Mouse (Mus musculus): ENCODE results near the gene Lbx2. TPM values are rescaled to one million over a fixed set of nuclear protein-coding genes. Genes with fewer than 3 reads are reported as not detected.

The Lbx2 gene
- polyA plus RNA-seq, 1 experiment, result 0.28 TPM

DNA sequence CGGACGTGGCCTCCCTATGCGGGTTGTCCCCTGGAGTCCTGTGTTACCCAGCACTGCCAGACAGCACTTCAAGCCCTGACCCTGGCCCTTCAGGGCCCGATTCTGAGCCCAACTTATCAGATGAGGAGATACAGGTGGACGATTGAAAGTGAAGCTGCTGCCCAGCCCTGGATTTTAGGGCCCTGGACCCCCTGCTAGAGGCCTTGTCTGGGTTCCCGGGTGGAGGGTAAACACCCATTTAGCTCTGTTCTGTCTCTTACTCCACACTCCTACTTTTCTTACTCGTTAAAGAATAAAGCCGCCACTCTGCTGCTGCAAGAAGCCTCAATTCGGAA lies 1.7 kb downstream of the Lbx2 start:
- TF ChIP-seq CTCF (IDR thresholded peaks at IDR 0.05; ENCODE audit: borderline replicate concordance, insufficient read depth, low read depth, low read length), result no peak
- TF ChIP-seq POLR2A (IDR thresholded peaks at IDR 0.05; ENCODE audit: borderline replicate concordance, insufficient read depth, low read length), result no peak
- Histone ChIP-seq H3K27me3 (ENCODE audit: control insufficient read depth, insufficient read depth, low read length) (no peaks in the 10 kb centered on the region; the same call in 1 of the 2 replicates), H3K4me1 (ENCODE audit: control insufficient read depth, insufficient read depth, low read length) (no peaks in the 10 kb centered on the region), H3K27ac (ENCODE audit: insufficient read depth, low read length) (no peak overlapping the region), H3K4me3 (replicated peaks; ENCODE audit: insufficient read depth, low read depth, low read length) (no peak overlapping the region)
- no peak for DNase-seq
- WGBS, result 7% methylated on average over 9 of the region's 9 CpGs

DNA sequence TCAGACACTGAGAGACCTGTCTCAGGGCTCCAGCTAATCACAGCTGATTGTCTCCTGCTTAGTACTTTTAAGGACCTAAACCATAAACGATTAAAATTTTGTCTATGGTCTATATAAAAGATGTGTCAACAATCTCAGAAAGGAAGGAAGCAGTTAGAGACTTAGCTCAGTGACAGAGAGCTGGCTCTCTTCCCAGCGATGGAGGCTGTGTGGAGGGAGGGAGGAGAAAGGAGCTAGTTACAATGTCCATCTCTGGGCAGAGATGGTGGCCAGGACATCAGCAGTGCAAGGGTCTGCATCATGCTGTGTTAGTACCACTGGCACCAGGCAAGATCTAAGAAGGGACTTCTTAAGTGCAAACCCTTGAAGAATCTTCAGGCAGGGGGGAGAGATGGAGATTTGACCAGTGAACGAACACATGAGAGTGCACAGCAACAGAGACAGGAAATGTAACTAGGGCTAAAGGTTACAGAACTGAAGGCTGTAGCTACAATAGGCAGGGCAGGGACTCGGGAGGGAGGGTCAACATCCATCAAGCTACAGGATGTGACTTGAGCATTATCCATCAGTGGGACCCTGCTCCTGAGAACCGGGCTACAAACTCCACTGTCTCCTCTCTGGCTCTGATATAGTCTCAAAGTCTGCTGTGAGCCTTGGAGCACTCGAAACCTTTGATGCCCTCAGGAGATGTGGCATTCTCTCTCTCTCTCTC lies 6.4 kb downstream of the Lbx2 start:
- DNase-seq, result no peak
- TF ChIP-seq POLR2A (IDR thresholded peaks at IDR 0.05; ENCODE audit: borderline replicate concordance, insufficient read depth, low read length) (no peak), CTCF (IDR thresholded peaks at IDR 0.05; ENCODE audit: borderline replicate concordance, insufficient read depth, low read depth, low read length) (no peak)
- no peak overlapping the region for H3K27ac ChIP-seq (ENCODE audit: insufficient read depth, low read length)
- no peaks in the 10 kb centered on the region; the same call in 1 of the 2 replicates for H3K27me3 ChIP-seq (ENCODE audit: control insufficient read depth, insufficient read depth, low read length)
- no peaks in the 10 kb centered on the region for H3K4me1 ChIP-seq (ENCODE audit: control insufficient read depth, insufficient read depth, low read length)
- H3K4me3 ChIP-seq (replicated peaks; ENCODE audit: insufficient read depth, low read depth, low read length), result no peak overlapping the region
- WGBS, result 32% methylated on average over 6 of the region's 6 CpGs

DNA sequence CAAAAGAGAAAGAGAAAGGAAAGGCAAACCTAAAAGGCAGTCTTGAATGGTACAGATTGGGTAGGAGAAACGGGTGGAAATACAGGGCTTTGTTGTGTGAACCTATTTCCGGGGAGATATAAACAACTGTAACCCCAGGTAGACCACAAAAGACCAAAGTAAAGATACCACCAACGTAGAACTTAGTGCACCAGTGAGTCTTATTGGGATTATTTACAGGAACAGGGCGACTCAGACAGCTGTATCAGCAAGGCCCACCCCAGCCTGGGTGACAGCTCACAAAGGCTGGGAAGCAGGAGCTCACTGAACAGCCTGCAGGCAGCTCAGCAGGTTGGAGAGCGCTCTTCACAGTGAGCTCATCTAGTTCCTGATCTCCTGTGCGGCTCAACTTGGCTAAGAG lies 9.8 kb downstream of the Lbx2 start:
- Histone ChIP-seq H3K4me1 (ENCODE audit: control insufficient read depth, insufficient read depth, low read length) (no peaks in the 10 kb centered on the region), H3K4me3 (replicated peaks; ENCODE audit: insufficient read depth, low read depth, low read length) (no peak overlapping the region), H3K27me3 (ENCODE audit: control insufficient read depth, insufficient read depth, low read length) (no peaks in the 10 kb centered on the region), H3K27ac (ENCODE audit: insufficient read depth, low read length) (no peak overlapping the region)
- no peak for DNase-seq
- 42% methylated on average over 6 of the region's 6 CpGs for WGBS
- TF ChIP-seq POLR2A (IDR thresholded peaks at IDR 0.05; ENCODE audit: borderline replicate concordance, insufficient read depth, low read length), result no peak
- no peak for TF ChIP-seq CTCF (IDR thresholded peaks at IDR 0.05; ENCODE audit: borderline replicate concordance, insufficient read depth, low read depth, low read length)

DNA sequence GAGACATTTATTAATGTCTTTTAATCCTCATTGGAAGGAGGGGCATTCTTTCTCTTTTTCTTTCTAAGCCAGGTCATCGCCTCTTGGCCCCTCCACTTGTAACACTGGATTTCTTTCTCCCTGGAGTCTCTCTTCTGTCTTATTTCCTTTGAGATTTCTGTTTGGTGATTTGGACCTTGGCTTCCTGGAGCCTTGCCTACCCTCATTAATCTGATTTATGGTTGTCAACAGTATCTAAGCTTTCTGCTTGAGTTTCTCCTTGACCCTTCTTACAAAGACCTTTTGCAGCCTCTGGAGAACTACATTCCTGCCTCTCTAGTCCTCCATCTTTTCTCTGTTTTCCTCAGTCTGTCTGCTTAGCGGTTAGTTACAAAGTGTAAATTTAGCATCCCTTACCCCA lies 12.2 kb downstream of the Lbx2 start:
- DNase-seq, result no peak
- Histone ChIP-seq H3K27ac (ENCODE audit: insufficient read depth, low read length) (no peak overlapping the region), H3K4me3 (replicated peaks; ENCODE audit: insufficient read depth, low read depth, low read length) (no peak overlapping the region), H3K4me1 (ENCODE audit: control insufficient read depth, insufficient read depth, low read length) (peaks cover 11% of the 10 kb centered on the region), H3K27me3 (ENCODE audit: control insufficient read depth, insufficient read depth, low read length) (no peaks in the 10 kb centered on the region)
- no peak for TF ChIP-seq CTCF (IDR thresholded peaks at IDR 0.05; ENCODE audit: borderline replicate concordance, insufficient read depth, low read depth, low read length)
- TF ChIP-seq POLR2A (IDR thresholded peaks at IDR 0.05; ENCODE audit: borderline replicate concordance, insufficient read depth, low read length), result no peak
- 75% methylated on average over 2 of the region's 2 CpGs for WGBS

DNA sequence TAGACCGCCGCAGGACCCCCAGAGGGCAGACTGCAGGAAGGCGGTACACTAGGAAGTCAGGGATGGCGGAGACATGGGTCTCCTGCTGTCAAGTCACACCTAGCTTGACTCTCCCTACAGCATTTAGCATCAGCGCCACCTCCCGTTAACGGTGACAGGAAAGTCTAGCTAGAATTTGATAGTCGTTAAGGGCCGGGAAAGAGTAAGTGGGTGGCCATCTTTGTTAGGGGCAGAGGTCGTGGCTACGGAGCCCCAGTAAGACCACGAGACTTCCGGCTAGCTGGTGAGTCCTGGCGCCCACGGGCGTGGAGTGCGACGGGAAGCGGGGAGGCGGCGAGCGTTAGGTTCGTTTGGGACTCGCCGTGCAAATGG lies 15.1 kb downstream of the Lbx2 start, which contains the start of the genes Ccdc142 and Gm42688:
Gene Ccdc142 (plus strand): TSS at position 286 of the 372 bp plus-strand sequence.
Gene Gm42688 (plus strand): TSS at position 302 of the 372 bp plus-strand sequence.
- Histone ChIP-seq H3K4me3 (replicated peaks; ENCODE audit: insufficient read depth, low read depth, low read length) (peak within 1 kb of the TSS; percentile 78), H3K27me3 (ENCODE audit: control insufficient read depth, insufficient read depth, low read length) (no peaks in the 10 kb centered on the region), H3K27ac (ENCODE audit: insufficient read depth, low read length) (peak within 1 kb of the TSS; percentile 63), H3K4me1 (ENCODE audit: control insufficient read depth, insufficient read depth, low read length) (peaks cover 14% of the 10 kb centered on the region)
- DNase-seq, result peak; percentile 92 to 94
- WGBS, result under 1% methylated on average over 25 of the region's 25 CpGs
- TF ChIP-seq CTCF (IDR thresholded peaks at IDR 0.05; ENCODE audit: borderline replicate concordance, insufficient read depth, low read depth, low read length) (peak; percentile 62), POLR2A (IDR thresholded peaks at IDR 0.05; ENCODE audit: borderline replicate concordance, insufficient read depth, low read length) (peak; percentile 77)

DNA sequence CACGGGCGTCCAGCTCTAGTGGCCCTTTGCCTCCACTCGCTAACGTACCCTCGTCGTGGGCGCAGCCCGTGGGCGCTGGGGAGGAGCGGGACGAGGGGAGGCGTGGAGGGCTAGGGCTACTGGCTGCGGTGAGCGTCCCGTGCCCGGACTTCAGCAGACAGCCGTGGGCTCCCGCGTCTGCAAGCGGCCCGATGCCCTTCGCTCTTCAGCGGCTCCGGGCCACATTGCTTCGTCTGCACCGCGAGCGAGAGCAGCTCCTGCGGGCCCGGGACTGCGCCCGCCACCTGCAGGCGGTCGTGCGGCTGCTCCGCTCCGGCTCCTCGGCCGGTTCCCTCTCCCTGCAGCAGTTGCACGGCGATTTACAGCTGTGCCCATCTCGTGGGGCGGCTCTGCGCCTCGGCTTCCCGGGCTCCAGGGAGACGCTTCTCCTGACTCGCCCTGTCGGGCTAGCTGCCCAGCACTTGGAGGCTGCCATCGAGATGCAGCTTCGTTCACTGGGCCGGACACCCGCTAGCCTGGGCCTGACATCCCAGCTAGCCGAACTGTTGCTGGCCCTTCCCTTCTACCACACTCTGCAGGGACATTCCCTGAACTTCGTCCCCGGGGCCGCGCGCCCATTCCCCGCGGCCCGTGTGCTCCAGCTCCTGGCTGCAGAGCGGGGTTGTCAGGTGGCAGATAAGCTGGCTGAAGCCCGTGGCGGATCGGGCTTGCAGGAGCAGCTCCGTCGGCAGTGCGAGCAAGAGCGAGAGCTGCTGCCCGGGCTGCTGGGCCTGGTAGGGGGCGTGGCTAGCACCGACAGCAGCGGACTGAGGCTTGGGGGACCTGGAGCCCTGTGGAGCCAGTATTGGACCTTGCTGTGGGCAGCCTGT lies 15.8 kb downstream of the Lbx2 start:
- WGBS, result under 1% methylated on average over 74 of the region's 74 CpGs
- peaks cover 14% of the 10 kb centered on the region for H3K4me1 ChIP-seq (ENCODE audit: control insufficient read depth, insufficient read depth, low read length)

DNA sequence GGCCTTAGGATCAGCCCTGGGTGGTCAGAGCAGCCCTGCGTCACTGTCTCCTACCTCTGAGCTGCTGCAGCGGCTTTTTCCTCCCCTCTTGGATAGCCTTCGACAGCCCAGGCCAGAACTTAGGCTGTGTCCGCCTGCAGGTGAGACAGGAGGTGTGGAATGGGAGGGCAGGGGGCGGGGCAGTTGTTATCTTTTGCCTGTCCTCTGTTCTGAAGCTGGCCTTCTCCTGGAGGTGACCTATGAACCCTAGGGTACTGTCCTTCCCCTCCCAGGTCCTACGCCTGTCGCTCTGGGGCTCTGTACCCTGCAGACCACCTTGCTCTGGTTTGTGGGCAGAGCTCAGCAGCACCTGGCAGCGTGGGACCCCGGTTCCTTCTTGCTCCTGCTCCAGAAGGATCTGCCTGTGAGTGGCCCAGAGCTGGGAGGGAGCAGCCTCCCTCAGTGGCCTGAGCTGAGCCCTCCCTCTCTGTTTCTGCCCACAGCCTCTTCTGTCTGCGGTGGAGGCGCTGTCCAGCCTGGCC lies 17.0 kb downstream of the Lbx2 start:
- no peak for DNase-seq
- Histone ChIP-seq H3K4me3 (replicated peaks; ENCODE audit: insufficient read depth, low read depth, low read length) (no peak overlapping the region), H3K4me1 (ENCODE audit: control insufficient read depth, insufficient read depth, low read length) (peaks cover 20% of the 10 kb centered on the region), H3K27me3 (ENCODE audit: control insufficient read depth, insufficient read depth, low read length) (no peaks in the 10 kb centered on the region), H3K27ac (ENCODE audit: insufficient read depth, low read length) (no peak overlapping the region)
- TF ChIP-seq CTCF (IDR thresholded peaks at IDR 0.05; ENCODE audit: borderline replicate concordance, insufficient read depth, low read depth, low read length), result no peak
- no peak for TF ChIP-seq POLR2A (IDR thresholded peaks at IDR 0.05; ENCODE audit: borderline replicate concordance, insufficient read depth, low read length)
- WGBS, result 54% methylated on average over 11 of the region's 11 CpGs

More for the DNA sequence above, 15.8 kb downstream of the Lbx2 start:
- DNase-seq, result peak; percentile 58 to 60
- TF ChIP-seq CTCF (IDR thresholded peaks at IDR 0.05; ENCODE audit: borderline replicate concordance, insufficient read depth, low read depth, low read length) (no peak; the same call in 1 of the 2 replicates), POLR2A (IDR thresholded peaks at IDR 0.05; ENCODE audit: borderline replicate concordance, insufficient read depth, low read length) (0 out of 2 replicates have a peak, but pooled peaks have one; percentile 9)
- Histone ChIP-seq H3K27ac (ENCODE audit: insufficient read depth, low read length) (peak overlapping the region; percentile 63), H3K4me3 (replicated peaks; ENCODE audit: insufficient read depth, low read depth, low read length) (peak overlapping the region; percentile 78), H3K27me3 (ENCODE audit: control insufficient read depth, insufficient read depth, low read length) (no peaks in the 10 kb centered on the region)
